Mouse (Mus musculus): Measurements from ENCODE around the gene Pkp3. TPM values are rescaled to one million over a fixed set of nuclear protein-coding genes. Genes with fewer than 3 reads are reported as not detected.

Gene Pkp3
- total RNA-seq, 2 experiments from 2014 or later: not detected

GRCm38 (mm10) chr7:141087894-141088293 is 9.9 kb downstream of the Pkp3 start:
- DNase-seq (ENCODE audit: low spot score in 2 of 2): no peak
- intact Hi-C loops (cut with DNase I): no loop called here

GRCm38 (mm10) chr7:141088473-141088872 is 10.5 kb downstream of the Pkp3 start:
- DNase-seq (ENCODE audit: low spot score in 2 of 2): no peak
- intact Hi-C loops (cut with DNase I): no loop called here

- intact Hi-C loops (cut with DNase I): loop anchor here (5.0 kb wide), 1 partner anchor 87 kb away; no protein-coding TSS in a partner anchor
- DNase-seq (ENCODE audit: low spot score in 2 of 2): no peak
These were observed 12.2 kb downstream of the Pkp3 start for GRCm38 (mm10) chr7:141090228-141090627.

GRCm38 (mm10) chr7:141092051-141092735 is 14.2 kb downstream of the Pkp3 start:
- peak; percentile 26 for DNase-seq (ENCODE audit: low spot score in 2 of 2)
- intact Hi-C loops (cut with DNase I): loop anchor here (5.0 kb wide), 1 partner anchor 85 kb away; no protein-coding TSS in a partner anchor

- no peak for DNase-seq (ENCODE audit: low spot score in 2 of 2)
- intact Hi-C loops (cut with DNase I): loop anchor here (5.0 kb wide), 1 partner anchor 83 kb away; no protein-coding TSS in a partner anchor
These were observed 15.9 kb downstream of the Pkp3 start for GRCm38 (mm10) chr7:141093950-141094349.

GRCm38 (mm10) chr7:141094487-141095205 is 16.6 kb downstream of the Pkp3 start:
- no peak for DNase-seq (ENCODE audit: low spot score in 2 of 2)
- intact Hi-C loops (cut with DNase I): loop anchor here (5.0 kb wide), 1 partner anchor 83 kb away; no protein-coding TSS in a partner anchor

GRCm38 (mm10) chr7:141096021-141096420 is 18.0 kb downstream of the Pkp3 start:
- no peak for DNase-seq (ENCODE audit: low spot score in 2 of 2)
- intact Hi-C loops (cut with DNase I): no loop called here

- intact Hi-C loops (cut with DNase I): no loop called here
- DNase-seq (ENCODE audit: low spot score in 2 of 2): no peak
These were observed 18.6 kb downstream of the Pkp3 start for GRCm38 (mm10) chr7:141096649-141097056.

GRCm38 (mm10) chr7:141097177-141097576 is 19.2 kb downstream of the Pkp3 start:
- intact Hi-C loops (cut with DNase I): no loop called here

GRCm38 (mm10) chr7:141099911-141100691 is 22.1 kb downstream of the Pkp3 start, which contains the start of gene Sigirr:
Gene Sigirr (minus strand): TSS chr7:141100572.
- intact Hi-C loops (cut with DNase I): no loop called here
- DNase-seq (ENCODE audit: low spot score in 2 of 2): peak; percentile 20 to 34

More at GRCm38 (mm10) chr7:141097177-141097576, 19.2 kb downstream of the Pkp3 start:
- no peak for DNase-seq (ENCODE audit: low spot score in 2 of 2)

- no peak for DNase-seq (ENCODE audit: low spot score in 2 of 2)
- intact Hi-C loops (cut with DNase I): no loop called here
These were observed 25.1 kb downstream of the Pkp3 start for GRCm38 (mm10) chr7:141103161-141103560.

GRCm38 (mm10) chr7:141115874-141116273 is 37.9 kb downstream of the Pkp3 start:
- DNase-seq (ENCODE audit: low spot score in 2 of 2): no peak
- intact Hi-C loops (cut with DNase I): no loop called here

GRCm38 (mm10) chr7:141117636-141118035 is 39.6 kb downstream of the Pkp3 start, which contains the start of gene Ano9:
Gene Ano9 (minus strand): TSS chr7:141117806.
- intact Hi-C loops (cut with DNase I): no loop called here
- no peak for DNase-seq (ENCODE audit: low spot score in 2 of 2)

- DNase-seq (ENCODE audit: low spot score in 2 of 2): no peak
- intact Hi-C loops (cut with DNase I): no loop called here
These were observed 41.5 kb downstream of the Pkp3 start for GRCm38 (mm10) chr7:141119487-141119886.

- DNase-seq (ENCODE audit: low spot score in 2 of 2): no peak
- intact Hi-C loops (cut with DNase I): no loop called here
These were observed 42.6 kb downstream of the Pkp3 start for GRCm38 (mm10) chr7:141120605-141121004.

- no peak for DNase-seq (ENCODE audit: low spot score in 2 of 2)
- intact Hi-C loops (cut with DNase I): no loop called here
These were observed 43.1 kb downstream of the Pkp3 start for GRCm38 (mm10) chr7:141121051-141121531.

GRCm38 (mm10) chr7:141122245-141122644 is 44.2 kb downstream of the Pkp3 start, which contains the start of gene Ptdss2:
Gene Ptdss2 (plus strand): TSS chr7:141122382.
- intact Hi-C loops (cut with DNase I): no loop called here

GRCm38 (mm10) chr7:141122689-141123516 is 44.9 kb downstream of the Pkp3 start:
- intact Hi-C loops (cut with DNase I): no loop called here
- DNase-seq (ENCODE audit: low spot score in 2 of 2): peak; percentile 86

More at GRCm38 (mm10) chr7:141122245-141122644, 44.2 kb downstream of the Pkp3 start, which contains the start of gene Ptdss2:
- DNase-seq (ENCODE audit: low spot score in 2 of 2): no peak

- intact Hi-C loops (cut with DNase I): no loop called here
- no peak for DNase-seq (ENCODE audit: low spot score in 2 of 2)
These were observed 45.5 kb downstream of the Pkp3 start for GRCm38 (mm10) chr7:141123517-141123856.

Measured in left cerebral cortex, postnatal 36 days (tissue).